Mouse (Mus musculus): ENCODE results near the gene Lmx1b. TPM values are rescaled to one million over a fixed set of nuclear protein-coding genes. Genes with fewer than 3 reads are reported as not detected.

Lmx1b gene
- polyA plus RNA-seq, 1 experiment from 2014 or later, result 5.0 TPM

DNA sequence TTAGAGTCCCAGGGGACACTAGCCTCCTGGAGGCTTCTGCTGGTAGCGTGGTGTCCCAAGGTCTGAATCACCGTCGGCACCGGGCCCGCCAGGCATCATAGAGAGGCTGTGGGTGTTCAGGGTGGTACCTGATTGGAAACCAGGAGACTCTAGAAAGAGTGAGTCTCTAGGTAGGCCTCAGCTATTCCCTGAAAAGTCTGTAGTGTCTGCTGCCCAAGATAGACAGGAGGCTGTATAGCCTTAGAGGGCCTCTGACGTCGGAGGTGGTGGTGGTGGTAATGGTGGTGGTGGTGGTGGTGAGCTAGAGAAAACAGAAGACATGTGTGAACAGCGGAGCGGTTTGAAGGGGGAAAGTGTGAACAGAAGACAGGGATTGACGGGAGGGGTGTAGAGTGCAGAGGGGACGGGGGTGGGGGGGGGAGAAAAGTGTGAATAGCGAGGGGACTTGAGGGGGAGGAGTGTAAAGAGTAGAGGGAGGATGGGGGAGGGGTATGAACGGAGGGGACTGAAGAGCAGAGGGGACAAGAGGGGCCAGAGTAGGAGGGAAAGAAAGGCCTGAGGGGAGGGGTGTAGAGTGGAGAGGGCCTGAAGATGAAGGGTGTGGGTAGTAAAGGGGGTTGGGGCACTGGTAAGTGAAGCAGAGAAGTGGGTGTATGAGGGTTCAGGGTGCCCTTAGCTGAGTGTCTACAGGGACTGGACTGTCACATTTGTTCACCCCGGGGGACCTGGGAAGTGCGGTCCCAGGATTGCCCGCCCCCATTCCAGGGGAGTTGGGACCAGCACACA lies 95.3 kb downstream of the Lmx1b start:
- Histone ChIP-seq H3K27ac (ENCODE audit: low read depth, low read length) (peak overlapping the region; percentile 18; the same call in 1 of the 2 replicates), H3K4me2 (replicated peaks; ENCODE audit: low read depth, low read length) (peak overlapping the region; percentile 82), H3K9ac (ENCODE audit: low read depth, low read length) (no peak overlapping the region), H3K4me3 (ENCODE audit: low read depth, low read length) (peak overlapping the region; percentile 44), H3K27me3 (ENCODE audit: control insufficient read depth, insufficient read depth, low read length) (peaks cover 24% of the 10 kb centered on the region), H3K9me3 (ENCODE audit: control insufficient read depth, low read length) (no peaks in the 10 kb centered on the region), H3K4me1 (replicated peaks; ENCODE audit: control insufficient read depth, insufficient read depth, low read length) (peaks cover 10% of the 10 kb centered on the region), H3K36me3 (ENCODE audit: control insufficient read depth, insufficient read depth, low read length) (no peaks in the 10 kb centered on the region)
- ATAC-seq (ENCODE audit: low FRiP score) (no peak), DNase-seq (ENCODE audit: low spot score) (no peak)
- WGBS, result 19% methylated on average over 16 of the region's 16 CpGs

DNA sequence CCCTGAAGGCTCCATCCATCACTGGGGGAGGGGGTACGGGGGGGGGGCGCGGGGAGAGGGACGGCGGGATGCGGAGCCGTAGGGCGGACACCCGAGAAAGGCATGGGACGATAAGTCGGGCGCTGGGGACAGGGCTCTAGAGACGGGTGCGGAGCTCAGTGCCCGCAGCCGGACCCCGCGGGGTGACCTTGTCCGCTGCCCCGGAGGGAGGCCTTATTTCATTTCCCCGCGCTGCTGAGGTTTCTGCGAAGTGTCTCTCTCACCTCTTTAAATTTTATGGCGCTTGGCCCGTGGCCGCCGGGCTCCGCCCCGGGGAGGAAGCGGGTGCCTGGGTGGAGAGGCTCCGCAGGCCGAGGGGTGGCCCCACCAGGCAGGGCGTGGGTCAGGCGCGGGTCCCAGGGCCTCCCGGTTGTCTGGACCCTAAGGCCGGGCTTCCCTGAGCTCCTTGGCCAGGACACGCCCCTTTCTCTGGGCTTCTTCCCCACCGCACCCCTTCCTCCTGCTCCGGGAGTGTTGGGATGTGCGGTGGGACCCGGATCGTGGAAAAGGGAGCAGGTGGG lies 96.0 kb downstream of the Lmx1b start:
- peak overlapping the region; percentile 82 for H3K4me2 ChIP-seq (replicated peaks; ENCODE audit: low read depth, low read length)
- no peaks in the 10 kb centered on the region for H3K36me3 ChIP-seq (ENCODE audit: control insufficient read depth, insufficient read depth, low read length)
- H3K4me3 ChIP-seq (ENCODE audit: low read depth, low read length), result peak overlapping the region; percentile 44
- H3K4me1 ChIP-seq (replicated peaks; ENCODE audit: control insufficient read depth, insufficient read depth, low read length), result peaks cover 10% of the 10 kb centered on the region
- 0% methylated on average over 33 of the region's 43 CpGs for WGBS
- DNase-seq (ENCODE audit: low spot score) (peak; percentile 37), ATAC-seq (ENCODE audit: low FRiP score) (no peak)
- peak overlapping the region; percentile 18 for H3K27ac ChIP-seq (ENCODE audit: low read depth, low read length)
- peak overlapping the region; percentile 52 for H3K9ac ChIP-seq (ENCODE audit: low read depth, low read length)
- no peaks in the 10 kb centered on the region for H3K9me3 ChIP-seq (ENCODE audit: control insufficient read depth, low read length)
- peaks cover 24% of the 10 kb centered on the region for H3K27me3 ChIP-seq (ENCODE audit: control insufficient read depth, insufficient read depth, low read length)

DNA sequence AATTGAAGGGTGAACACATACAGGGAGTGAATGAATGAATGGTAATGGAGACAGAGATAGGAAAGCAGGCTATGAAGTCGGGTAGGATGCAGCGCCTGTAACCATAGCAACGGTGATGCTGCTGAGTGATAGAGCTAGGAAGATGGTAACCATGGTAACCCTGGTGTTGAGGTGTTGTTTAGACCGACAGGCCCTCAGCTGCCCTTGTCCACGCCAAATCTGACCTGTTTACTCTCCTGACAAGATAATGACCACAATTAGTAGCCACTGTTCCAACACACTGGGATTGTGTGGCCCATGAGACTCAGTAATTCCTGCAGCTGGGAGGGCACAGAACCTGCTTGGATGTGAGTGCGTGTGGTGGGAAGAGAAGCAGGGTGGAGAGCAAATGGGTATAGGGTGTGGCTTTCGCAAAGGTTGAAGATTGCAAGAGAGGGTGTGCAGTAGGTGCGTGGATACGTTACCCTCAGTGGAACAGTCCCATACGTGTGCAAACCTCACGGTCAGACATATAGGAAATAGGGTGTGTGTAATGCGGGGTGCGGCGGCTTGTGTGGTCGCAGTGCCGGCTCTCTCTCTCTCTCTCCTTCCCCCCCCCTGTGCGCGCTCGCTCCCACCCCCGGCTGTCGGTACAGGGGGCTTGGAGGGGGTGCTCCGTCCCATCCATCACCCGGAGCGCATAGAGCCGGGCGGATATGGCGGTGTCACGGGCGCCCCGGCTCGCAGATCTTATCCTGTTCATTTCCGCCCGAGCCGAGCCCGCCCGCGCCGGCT lies 96.7 kb downstream of the Lmx1b start:
- peak; percentile 85 for ATAC-seq (ENCODE audit: low FRiP score)
- no peaks in the 10 kb centered on the region for H3K9me3 ChIP-seq (ENCODE audit: control insufficient read depth, low read length)
- peak overlapping the region; percentile 82 for H3K4me2 ChIP-seq (replicated peaks; ENCODE audit: low read depth, low read length)
- peaks cover 24% of the 10 kb centered on the region for H3K27me3 ChIP-seq (ENCODE audit: control insufficient read depth, insufficient read depth, low read length)
- no peaks in the 10 kb centered on the region for H3K36me3 ChIP-seq (ENCODE audit: control insufficient read depth, insufficient read depth, low read length)
- peak overlapping the region; percentile 18 for H3K27ac ChIP-seq (ENCODE audit: low read depth, low read length)
- WGBS, result 2% methylated on average over 28 of the region's 38 CpGs
- peak; percentile 85 for DNase-seq (ENCODE audit: low spot score)
- peak overlapping the region; percentile 44 for H3K4me3 ChIP-seq (ENCODE audit: low read depth, low read length)
- peak overlapping the region; percentile 52 for H3K9ac ChIP-seq (ENCODE audit: low read depth, low read length)
- peaks cover 10% of the 10 kb centered on the region for H3K4me1 ChIP-seq (replicated peaks; ENCODE audit: control insufficient read depth, insufficient read depth, low read length)

DNA sequence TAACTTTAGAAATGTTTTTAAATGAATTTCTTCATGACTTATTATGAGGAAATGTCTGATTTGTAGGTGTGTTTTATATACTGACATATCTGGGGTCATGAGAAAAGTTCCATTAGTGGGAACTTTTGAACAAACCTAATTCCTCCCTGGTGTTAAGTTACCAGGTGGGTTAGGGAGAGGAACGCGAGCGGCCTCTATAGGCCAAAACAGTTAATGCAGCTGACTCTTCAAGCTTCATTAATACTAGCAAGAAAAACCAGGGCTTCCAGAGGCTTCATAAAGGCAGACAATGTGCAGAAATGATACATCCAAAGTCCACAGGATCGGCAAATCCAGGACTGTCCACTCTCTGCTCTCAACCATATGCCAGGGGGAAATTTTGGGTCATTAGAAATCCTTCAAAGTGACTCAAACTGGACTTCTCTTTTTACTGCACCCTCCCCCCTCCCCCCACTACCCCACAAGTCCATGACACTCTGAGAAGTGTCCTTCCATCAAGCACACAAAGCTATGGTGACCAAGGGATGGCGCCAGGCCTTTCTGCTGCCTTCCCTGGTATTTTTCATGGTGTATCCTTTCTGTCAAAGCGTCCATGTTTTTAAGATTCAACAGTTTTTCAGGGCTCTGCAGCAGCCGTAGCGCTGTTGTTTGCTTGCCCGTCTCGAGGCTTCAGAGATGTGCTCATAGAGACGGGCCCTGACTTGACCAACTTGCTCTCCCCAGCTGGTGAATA lies 97.4 kb downstream of the Lmx1b start:
- Histone ChIP-seq H3K4me1 (replicated peaks; ENCODE audit: control insufficient read depth, insufficient read depth, low read length) (peaks cover 10% of the 10 kb centered on the region), H3K4me3 (ENCODE audit: low read depth, low read length) (0 out of 2 replicates have a peak overlapping the region, but pooled peaks have one; percentile 44), H3K9me3 (ENCODE audit: control insufficient read depth, low read length) (no peaks in the 10 kb centered on the region), H3K27me3 (ENCODE audit: control insufficient read depth, insufficient read depth, low read length) (peaks cover 24% of the 10 kb centered on the region), H3K27ac (ENCODE audit: low read depth, low read length) (peak overlapping the region; percentile 18; the same call in 1 of the 2 replicates), H3K4me2 (replicated peaks; ENCODE audit: low read depth, low read length) (peak overlapping the region; percentile 82; the same call in 1 of the 2 replicates), H3K36me3 (ENCODE audit: control insufficient read depth, insufficient read depth, low read length) (no peaks in the 10 kb centered on the region), H3K9ac (ENCODE audit: low read depth, low read length) (no peak overlapping the region)
- peak; percentile 84 for DNase-seq (ENCODE audit: low spot score)
- WGBS, result 2% methylated on average over 11 of the region's 11 CpGs
- ATAC-seq (ENCODE audit: low FRiP score), result no peak

DNA sequence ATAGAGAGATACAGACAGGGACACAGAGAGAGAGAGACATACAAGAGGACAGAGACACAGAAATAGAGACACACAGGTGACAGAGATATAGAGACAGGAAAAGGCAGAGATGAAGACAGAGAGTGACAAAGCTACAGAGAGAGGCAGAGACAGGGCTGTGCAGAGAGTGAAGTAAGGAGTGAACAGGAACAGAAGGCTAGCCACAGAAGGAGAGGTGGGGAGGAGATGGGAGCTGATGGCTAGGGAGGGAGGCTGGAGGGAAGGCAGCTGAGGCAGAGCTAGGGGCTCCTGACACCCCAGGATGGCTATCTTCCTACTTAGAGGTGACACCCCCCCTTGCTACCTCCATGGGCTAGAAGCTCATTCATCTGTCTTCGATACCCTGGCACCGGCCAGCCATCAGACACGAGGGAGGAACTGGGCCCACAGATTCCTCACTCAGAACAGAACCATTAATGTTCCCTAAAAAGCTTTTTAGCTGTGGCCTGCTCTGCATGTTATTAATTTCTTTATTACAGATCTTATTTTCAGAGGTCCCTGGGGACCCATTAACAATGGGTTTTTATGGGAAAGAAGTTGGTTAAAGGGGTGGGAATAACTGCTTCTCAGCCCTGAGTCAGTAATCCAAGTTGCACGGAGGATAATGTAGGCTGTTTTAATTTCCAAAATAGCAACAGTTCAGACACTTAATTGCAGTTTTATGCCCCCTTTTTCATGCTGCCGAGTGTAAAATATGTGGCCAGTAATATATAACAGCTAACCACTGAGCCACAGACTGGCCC lies 114.8 kb downstream of the Lmx1b start:
- Histone ChIP-seq H3K4me1 (replicated peaks; ENCODE audit: control insufficient read depth, insufficient read depth, low read length) (no peaks in the 10 kb centered on the region), H3K4me3 (ENCODE audit: low read depth, low read length) (no peak overlapping the region), H3K9ac (ENCODE audit: low read depth, low read length) (no peak overlapping the region), H3K36me3 (ENCODE audit: control insufficient read depth, insufficient read depth, low read length) (no peaks in the 10 kb centered on the region), H3K27ac (ENCODE audit: low read depth, low read length) (no peak overlapping the region), H3K27me3 (ENCODE audit: control insufficient read depth, insufficient read depth, low read length) (no peaks in the 10 kb centered on the region), H3K9me3 (ENCODE audit: control insufficient read depth, low read length) (peaks cover 5% of the 10 kb centered on the region; the same call in 1 of the 2 replicates), H3K4me2 (replicated peaks; ENCODE audit: low read depth, low read length) (no peak overlapping the region)
- no peak for ATAC-seq (ENCODE audit: low FRiP score)
- DNase-seq (ENCODE audit: low spot score), result no peak
- WGBS, result 79% methylated on average over 5 of the region's 5 CpGs

DNA sequence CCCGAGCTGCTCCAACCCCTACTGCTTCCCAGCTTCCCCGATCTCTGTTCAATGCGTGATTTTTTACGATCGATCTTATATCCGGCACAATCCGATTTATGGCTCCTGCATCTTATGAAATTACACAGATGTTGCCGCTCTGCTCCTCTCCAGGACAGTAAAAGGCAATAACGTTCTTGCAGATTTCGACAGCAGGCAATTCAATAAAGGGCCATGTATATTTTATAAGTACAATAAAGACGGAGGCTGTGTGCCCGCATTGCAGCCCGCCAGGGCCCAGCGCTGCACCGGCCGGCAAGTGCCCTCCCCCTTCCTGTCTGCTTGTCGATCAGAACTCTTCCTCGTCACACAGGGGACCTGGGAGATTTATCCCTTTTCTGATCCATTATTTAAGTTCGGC lies 124.5 kb downstream of the Lmx1b start:
- Histone ChIP-seq H3K27ac (ENCODE audit: low read depth, low read length) (no peak overlapping the region), H3K9me3 (ENCODE audit: control insufficient read depth, low read length) (no peaks in the 10 kb centered on the region), H3K36me3 (ENCODE audit: control insufficient read depth, insufficient read depth, low read length) (no peaks in the 10 kb centered on the region), H3K4me3 (ENCODE audit: low read depth, low read length) (no peak overlapping the region), H3K27me3 (ENCODE audit: control insufficient read depth, insufficient read depth, low read length) (no peaks in the 10 kb centered on the region), H3K4me2 (replicated peaks; ENCODE audit: low read depth, low read length) (no peak overlapping the region), H3K9ac (ENCODE audit: low read depth, low read length) (no peak overlapping the region), H3K4me1 (replicated peaks; ENCODE audit: control insufficient read depth, insufficient read depth, low read length) (no peaks in the 10 kb centered on the region)
- WGBS, result 81% methylated on average over 19 of the region's 19 CpGs
- no peak for ATAC-seq (ENCODE audit: low FRiP score)
- no peak for DNase-seq (ENCODE audit: low spot score)

DNA sequence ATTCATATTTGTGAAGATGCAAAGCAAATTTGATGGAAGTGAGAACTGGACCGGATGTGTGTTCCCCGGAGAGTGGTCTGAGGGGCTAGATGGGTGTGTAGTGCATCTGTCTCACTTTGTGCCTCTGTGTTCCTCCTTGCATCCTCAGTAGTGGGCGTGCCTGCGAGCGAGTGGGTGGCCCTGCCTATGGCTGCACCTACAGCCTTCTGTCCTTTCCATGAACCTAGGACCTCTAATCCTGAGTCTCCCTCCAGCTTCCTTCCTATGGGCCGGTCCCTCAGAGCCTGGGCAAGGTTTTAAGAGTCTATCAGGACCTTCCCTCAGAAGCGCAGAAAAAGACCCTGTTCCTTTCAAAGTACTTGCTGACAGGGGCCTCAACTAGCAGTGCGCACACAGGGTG lies 124.9 kb downstream of the Lmx1b start:
- 86% methylated on average over 8 of the region's 8 CpGs for WGBS

More for the DNA sequence above, 124.9 kb downstream of the Lmx1b start:
- Histone ChIP-seq H3K4me3 (ENCODE audit: low read depth, low read length) (no peak overlapping the region), H3K27me3 (ENCODE audit: control insufficient read depth, insufficient read depth, low read length) (no peaks in the 10 kb centered on the region), H3K4me2 (replicated peaks; ENCODE audit: low read depth, low read length) (no peak overlapping the region), H3K9me3 (ENCODE audit: control insufficient read depth, low read length) (no peaks in the 10 kb centered on the region), H3K9ac (ENCODE audit: low read depth, low read length) (no peak overlapping the region), H3K4me1 (replicated peaks; ENCODE audit: control insufficient read depth, insufficient read depth, low read length) (no peaks in the 10 kb centered on the region), H3K27ac (ENCODE audit: low read depth, low read length) (no peak overlapping the region), H3K36me3 (ENCODE audit: control insufficient read depth, insufficient read depth, low read length) (no peaks in the 10 kb centered on the region)
- no peak for ATAC-seq (ENCODE audit: low FRiP score)
- DNase-seq (ENCODE audit: low spot score), result no peak

Data from hindbrain, embryonic 11.5 days (tissue).